Mouse (Mus musculus): Measurements from ENCODE around the gene Zg16. TPM values are rescaled to one million over a fixed set of nuclear protein-coding genes. Genes with fewer than 3 reads are reported as not detected.

Zg16 gene
- polyA plus RNA-seq, 1 experiment from 2014 or later, result not detected

- WGBS, result under 1% methylated on average over 22 of the region's 22 CpGs
- peak overlapping the region; percentile 80 for H3K9ac ChIP-seq
- H3K4me2 ChIP-seq (replicated peaks), result peak overlapping the region; percentile 94
Observed at GRCm38 (mm10) chr7:127016486-127016938, 70.6 kb downstream of the Zg16 start.

GRCm38 (mm10) chr7:127016481-127016485 is 70.8 kb downstream of the Zg16 start, which contains the start of gene Pagr1b:
TSS of gene Pagr1b (minus strand) at chr7:127016484.
- Histone ChIP-seq H3K9ac (peak within 1 kb of the TSS; percentile 80), H3K36me3 (peaks cover 27% of the 10 kb centered on the region), H3K9me3 (no peaks in the 10 kb centered on the region), H3K4me1 (peaks cover 58% of the 10 kb centered on the region), H3K27ac (peak within 1 kb of the TSS; percentile 86), H3K27me3 (replicated peaks) (no peaks in the 10 kb centered on the region), H3K4me3 (peak within 1 kb of the TSS; percentile 61), H3K4me2 (replicated peaks) (peak within 1 kb of the TSS; percentile 94)
- no peak for ATAC-seq (ENCODE audit: low FRiP score, low read depth)

More at GRCm38 (mm10) chr7:127016486-127016938, 70.6 kb downstream of the Zg16 start:
- H3K9me3 ChIP-seq, result no peaks in the 10 kb centered on the region
- no peaks in the 10 kb centered on the region for H3K27me3 ChIP-seq (replicated peaks)
- H3K36me3 ChIP-seq, result peaks cover 27% of the 10 kb centered on the region
- H3K4me1 ChIP-seq, result peaks cover 60% of the 10 kb centered on the region
- peak; percentile 59 for ATAC-seq (ENCODE audit: low FRiP score, low read depth)
- H3K4me3 ChIP-seq, result peak overlapping the region; percentile 61
- H3K27ac ChIP-seq, result peak overlapping the region; percentile 86

GRCm38 (mm10) chr7:127016081-127016480 is 71.0 kb downstream of the Zg16 start:
- Histone ChIP-seq H3K4me2 (replicated peaks) (peak overlapping the region; percentile 94), H3K9me3 (no peaks in the 10 kb centered on the region), H3K4me3 (peak overlapping the region; percentile 61), H3K36me3 (peaks cover 27% of the 10 kb centered on the region), H3K4me1 (peaks cover 56% of the 10 kb centered on the region), H3K27me3 (replicated peaks) (no peaks in the 10 kb centered on the region), H3K9ac (peak overlapping the region; percentile 80), H3K27ac (peak overlapping the region; percentile 86)
- ATAC-seq (ENCODE audit: low FRiP score, low read depth), result 0 out of 2 replicates have a peak, but pooled peaks have one; percentile 3
- WGBS, result 1% methylated on average over 10 of the region's 10 CpGs

GRCm38 (mm10) chr7:127014993-127015392 is 72.1 kb downstream of the Zg16 start:
- ATAC-seq (ENCODE audit: low FRiP score, low read depth), result no peak
- Histone ChIP-seq H3K4me3 (no peak overlapping the region), H3K9me3 (no peaks in the 10 kb centered on the region), H3K4me1 (peaks cover 45% of the 10 kb centered on the region), H3K36me3 (peaks cover 27% of the 10 kb centered on the region), H3K4me2 (replicated peaks) (peak overlapping the region; percentile 94; the same call in 1 of the 2 replicates), H3K27me3 (replicated peaks) (no peaks in the 10 kb centered on the region), H3K27ac (no peak overlapping the region), H3K9ac (no peak overlapping the region)
- 98% methylated on average over 12 of the region's 12 CpGs for WGBS

- Histone ChIP-seq H3K4me3 (0 out of 2 replicates have a peak within 1 kb of the TSS, but pooled peaks have one; percentile 10), H3K9me3 (no peaks in the 10 kb centered on the region), H3K27ac (no peak within 1 kb of the TSS), H3K27me3 (replicated peaks) (no peaks in the 10 kb centered on the region), H3K4me2 (replicated peaks) (peak within 1 kb of the TSS; percentile 94), H3K9ac (0 out of 2 replicates have a peak within 1 kb of the TSS, but pooled peaks have one; percentile 3), H3K36me3 (peaks cover 27% of the 10 kb centered on the region), H3K4me1 (peaks cover 41% of the 10 kb centered on the region)
- 69% methylated on average over 11 of the region's 11 CpGs for WGBS
- ATAC-seq (ENCODE audit: low FRiP score, low read depth), result no peak
Observed at GRCm38 (mm10) chr7:127014320-127014719, 72.8 kb downstream of the Zg16 start, which contains the start of gene Mvp. TSS of gene Mvp (minus strand) at chr7:127014621.

- Histone ChIP-seq H3K4me1 (peaks cover 38% of the 10 kb centered on the region), H3K27me3 (replicated peaks) (no peaks in the 10 kb centered on the region), H3K9ac (0 out of 2 replicates have a peak overlapping the region, but pooled peaks have one; percentile 1), H3K36me3 (peaks cover 27% of the 10 kb centered on the region), H3K9me3 (no peaks in the 10 kb centered on the region), H3K27ac (no peak overlapping the region), H3K4me2 (replicated peaks) (no peak overlapping the region; the same call in 1 of the 2 replicates), H3K4me3 (no peak overlapping the region)
- ATAC-seq (ENCODE audit: low FRiP score, low read depth), result no peak
- 98% methylated on average over 6 of the region's 6 CpGs for WGBS
Observed at GRCm38 (mm10) chr7:127013385-127013784, 73.7 kb downstream of the Zg16 start.

- Histone ChIP-seq H3K4me3 (no peak overlapping the region), H3K4me2 (replicated peaks) (no peak overlapping the region), H3K9ac (no peak overlapping the region), H3K27ac (no peak overlapping the region), H3K36me3 (peaks cover 27% of the 10 kb centered on the region), H3K4me1 (peaks cover 33% of the 10 kb centered on the region), H3K9me3 (no peaks in the 10 kb centered on the region), H3K27me3 (replicated peaks) (no peaks in the 10 kb centered on the region)
- ATAC-seq (ENCODE audit: low FRiP score, low read depth), result no peak
- WGBS, result 96% methylated on average over 10 of the region's 10 CpGs
Observed at GRCm38 (mm10) chr7:127012845-127013244, 74.3 kb downstream of the Zg16 start.

GRCm38 (mm10) chr7:127012374-127012773 is 74.8 kb downstream of the Zg16 start:
- WGBS, result 93% methylated on average over 6 of the region's 6 CpGs

GRCm38 (mm10) chr7:127011717-127012116 is 75.4 kb downstream of the Zg16 start:
- WGBS, result 72% methylated on average over 2 of the region's 2 CpGs
- Histone ChIP-seq H3K27ac (no peak overlapping the region), H3K36me3 (peaks cover 27% of the 10 kb centered on the region), H3K4me1 (peaks cover 30% of the 10 kb centered on the region), H3K9me3 (no peaks in the 10 kb centered on the region), H3K9ac (no peak overlapping the region), H3K27me3 (replicated peaks) (no peaks in the 10 kb centered on the region), H3K4me2 (replicated peaks) (no peak overlapping the region), H3K4me3 (no peak overlapping the region)
- no peak for ATAC-seq (ENCODE audit: low FRiP score, low read depth)

More at GRCm38 (mm10) chr7:127012374-127012773, 74.8 kb downstream of the Zg16 start:
- Histone ChIP-seq H3K36me3 (peaks cover 27% of the 10 kb centered on the region), H3K4me2 (replicated peaks) (no peak overlapping the region), H3K4me1 (peaks cover 30% of the 10 kb centered on the region), H3K9me3 (no peaks in the 10 kb centered on the region), H3K27ac (no peak overlapping the region), H3K4me3 (no peak overlapping the region), H3K27me3 (replicated peaks) (no peaks in the 10 kb centered on the region), H3K9ac (no peak overlapping the region)
- ATAC-seq (ENCODE audit: low FRiP score, low read depth), result no peak

- WGBS, result 94% methylated on average over 2 of the region's 2 CpGs
- no peak overlapping the region for H3K27ac ChIP-seq
- no peak overlapping the region for H3K9ac ChIP-seq
- no peak overlapping the region for H3K4me3 ChIP-seq
- no peak for ATAC-seq (ENCODE audit: low FRiP score, low read depth)
- no peaks in the 10 kb centered on the region for H3K9me3 ChIP-seq
- peaks cover 28% of the 10 kb centered on the region for H3K4me1 ChIP-seq
- H3K4me2 ChIP-seq (replicated peaks), result no peak overlapping the region
- no peaks in the 10 kb centered on the region for H3K27me3 ChIP-seq (replicated peaks)
- peaks cover 27% of the 10 kb centered on the region for H3K36me3 ChIP-seq
Observed at GRCm38 (mm10) chr7:127011051-127011450, 76.1 kb downstream of the Zg16 start.

GRCm38 (mm10) chr7:127009307-127010085 is 77.6 kb downstream of the Zg16 start:
- no peak for ATAC-seq (ENCODE audit: low FRiP score, low read depth)
- H3K9me3 ChIP-seq, result no peaks in the 10 kb centered on the region
- peaks cover 17% of the 10 kb centered on the region for H3K36me3 ChIP-seq
- H3K27ac ChIP-seq, result no peak overlapping the region
- no peak overlapping the region for H3K9ac ChIP-seq
- no peak overlapping the region for H3K4me2 ChIP-seq (replicated peaks)
- 88% methylated on average over 17 of the region's 17 CpGs for WGBS
- H3K4me3 ChIP-seq, result no peak overlapping the region
- no peaks in the 10 kb centered on the region for H3K27me3 ChIP-seq (replicated peaks)
- peaks cover 12% of the 10 kb centered on the region for H3K4me1 ChIP-seq

- Histone ChIP-seq H3K27ac (peak overlapping the region; percentile 20; the same call in 1 of the 2 replicates), H3K9me3 (no peaks in the 10 kb centered on the region), H3K9ac (peak overlapping the region; percentile 40; the same call in 1 of the 2 replicates), H3K36me3 (peaks cover 6% of the 10 kb centered on the region), H3K27me3 (replicated peaks) (no peaks in the 10 kb centered on the region), H3K4me3 (no peak overlapping the region), H3K4me1 (peaks cover 7% of the 10 kb centered on the region; the same call in 1 of the 2 replicates), H3K4me2 (replicated peaks) (no peak overlapping the region)
- ATAC-seq (ENCODE audit: low FRiP score, low read depth), result no peak
- 66% methylated on average over 9 of the region's 9 CpGs for WGBS
Observed at GRCm38 (mm10) chr7:127008239-127009019, 78.7 kb downstream of the Zg16 start.

Measured in neural tube, embryonic 12.5 days (tissue).